Mouse (Mus musculus) forebrain, embryonic 12.5 days (tissue): ENCODE results near the gene Tnfsf4. TPM values are rescaled to one million over a fixed set of nuclear protein-coding genes. Genes with fewer than 3 reads are reported as not detected.

Experiments used
- ATAC-seq: fragments of 200-750 bp; cut with Nextera tagmentation; 2 replicates; pipeline ENCODE4 v1.8.0; 2017; ENCODE audit warnings: moderate TSS enrichment; ENCODE audit not compliant: low FRiP score
- H3K27ac ChIP-seq: fragments of 300-500 bp; sonication (generic); 2 replicates; pipeline ENCODE4 v1.5.1; 2016; ENCODE audit warnings: mild to moderate bottlenecking
- H3K27me3 ChIP-seq: fragments of 300-500 bp; sonication (generic); 2 replicates; pipeline ENCODE4 v1.6.1; 2016; ENCODE audit warnings: mild to moderate bottlenecking
- H3K36me3 ChIP-seq: fragments of 300-500 bp; sonication (generic); replicated peaks from 2 replicates; pipeline ENCODE4 v1.6.1; 2016; ENCODE audit warnings: mild to moderate bottlenecking
- H3K4me1 ChIP-seq: fragments of 300-500 bp; sonication (generic); 2 replicates; pipeline ENCODE4 v1.6.1; 2016
- H3K4me2 ChIP-seq: fragments of 300-500 bp; sonication (generic); 2 replicates; pipeline ENCODE4 v1.6.1; 2016; ENCODE audit warnings: mild to moderate bottlenecking, moderate library complexity
- H3K4me3 ChIP-seq: fragments of 300-500 bp; sonication (generic); replicated peaks from 2 replicates; pipeline ENCODE4 v1.5.1; 2016; ENCODE audit warnings: mild to moderate bottlenecking
- H3K9ac ChIP-seq: fragments of 300-500 bp; sonication (generic); 2 replicates; pipeline ENCODE4 v1.6.1; 2016; ENCODE audit warnings: mild to moderate bottlenecking
- H3K9me3 ChIP-seq: fragments of 300-500 bp; sonication (generic); 2 replicates; pipeline ENCODE4 v1.6.1; 2016
- WGBS: fragments of 180-500 bp; shearing (Covaris S2); methylation state at CpG from one replicate; pipeline ENCODE4 v1.1.7; 2016; 5-methylcytosine and 5-hydroxymethylcytosine counted together
- polyA plus RNA-seq: library from polyadenylated mRNA; unstranded; fragments of >200 nt; fragmentation: Nextera tagmentation; extraction: Ambion mirVana; gene quantifications from 2 replicates; pipeline ENCODE4 v1.2.1, GENCODE M21; 2016

The Tnfsf4 gene
- polyA plus RNA-seq: not detected in 2 replicates

DNA sequence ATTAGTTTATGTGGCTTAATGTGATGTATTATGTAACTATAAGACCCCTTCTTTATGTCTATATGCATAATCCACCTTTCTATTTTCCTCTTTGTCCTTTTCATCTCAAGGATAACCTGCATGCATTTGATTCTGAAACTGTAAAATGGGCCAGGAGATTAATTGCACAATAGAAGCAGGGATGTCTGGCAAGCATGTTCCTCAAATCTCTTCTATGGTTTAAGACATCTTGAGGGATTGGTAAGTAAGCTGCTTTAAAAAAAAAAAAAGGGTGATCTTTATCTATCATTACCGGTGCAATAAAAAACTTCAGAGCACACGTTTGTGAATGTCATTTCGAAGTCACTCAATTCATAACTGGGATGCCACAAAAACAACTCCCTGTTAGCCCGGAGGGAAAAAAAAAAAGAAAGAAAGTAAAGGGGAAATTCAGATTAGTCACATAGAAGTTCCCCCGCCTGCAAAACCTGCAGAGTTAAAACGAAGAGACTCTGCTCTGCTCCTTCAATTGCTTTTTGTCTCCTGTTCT, at the start of gene Tnfsf4:
Gene Tnfsf4 (plus strand): TSS at position 479 of the 529 bp plus-strand sequence.
- no peaks in the 10 kb centered on the region for H3K9me3 ChIP-seq
- no peaks in the 10 kb centered on the region for H3K27me3 ChIP-seq
- H3K4me3 ChIP-seq: no peak within 1 kb of the TSS
- no peak within 1 kb of the TSS for H3K9ac ChIP-seq
- WGBS: 77% methylated on average over 6 of the region's 6 CpGs
- no peak within 1 kb of the TSS for H3K27ac ChIP-seq
- ATAC-seq: no peak
- H3K36me3 ChIP-seq: no peaks in the 10 kb centered on the region
- H3K4me1 ChIP-seq: no peaks in the 10 kb centered on the region
- no peak within 1 kb of the TSS for H3K4me2 ChIP-seq

DNA sequence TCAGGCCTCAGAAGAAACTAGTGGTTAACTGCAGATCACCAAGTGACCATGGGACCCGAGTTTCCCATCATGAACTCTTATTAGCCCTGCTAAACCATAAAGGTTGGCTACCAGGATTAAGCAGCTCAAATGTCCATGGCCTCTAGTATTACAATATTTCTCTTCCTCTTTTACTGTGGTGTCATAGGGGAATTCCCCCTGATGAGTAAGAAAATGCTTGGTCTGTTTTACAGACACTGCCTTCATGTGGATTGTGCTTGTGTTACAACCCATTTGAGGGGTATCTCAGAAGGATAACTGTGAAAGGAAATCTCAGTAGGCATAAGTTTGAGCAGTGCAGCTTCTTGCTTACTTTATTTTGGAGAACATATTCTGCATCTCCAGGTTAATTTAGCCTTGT, 44.2 kb upstream of the Tnfsf4 start:
- ATAC-seq: no peak
- Histone ChIP-seq H3K9me3 (no peaks in the 10 kb centered on the region), H3K27ac (no peak overlapping the region), H3K27me3 (no peaks in the 10 kb centered on the region), H3K4me3 (no peak overlapping the region), H3K36me3 (no peaks in the 10 kb centered on the region), H3K9ac (no peak overlapping the region), H3K4me1 (no peaks in the 10 kb centered on the region), H3K4me2 (no peak overlapping the region)
- WGBS: 78% methylated on average over 1 of the region's 1 CpGs

DNA sequence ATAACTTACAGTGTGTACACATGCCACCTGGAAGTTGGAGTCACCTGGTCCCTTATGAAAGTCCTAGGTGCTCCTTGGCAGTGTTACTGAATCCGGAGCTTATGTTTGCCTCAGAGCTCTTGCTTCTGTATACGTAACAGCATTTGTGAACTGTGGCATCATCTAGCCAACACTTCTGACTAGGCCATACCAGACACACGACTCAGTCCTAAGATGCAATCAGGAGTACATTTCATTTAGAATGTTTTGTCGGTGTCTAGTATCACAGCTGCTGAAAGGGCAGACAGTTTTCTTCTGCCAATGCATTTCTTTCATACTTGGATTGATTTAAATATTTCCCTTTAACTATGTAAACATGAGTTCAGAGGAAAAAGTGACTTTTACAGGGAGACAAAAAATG, 30.2 kb upstream of the Tnfsf4 start:
- Histone ChIP-seq H3K27ac (no peak overlapping the region), H3K9ac (no peak overlapping the region), H3K4me1 (no peaks in the 10 kb centered on the region), H3K4me3 (no peak overlapping the region), H3K4me2 (no peak overlapping the region), H3K27me3 (no peaks in the 10 kb centered on the region), H3K36me3 (no peaks in the 10 kb centered on the region), H3K9me3 (no peaks in the 10 kb centered on the region)
- WGBS: 93% methylated on average over 4 of the region's 4 CpGs
- no peak for ATAC-seq

DNA sequence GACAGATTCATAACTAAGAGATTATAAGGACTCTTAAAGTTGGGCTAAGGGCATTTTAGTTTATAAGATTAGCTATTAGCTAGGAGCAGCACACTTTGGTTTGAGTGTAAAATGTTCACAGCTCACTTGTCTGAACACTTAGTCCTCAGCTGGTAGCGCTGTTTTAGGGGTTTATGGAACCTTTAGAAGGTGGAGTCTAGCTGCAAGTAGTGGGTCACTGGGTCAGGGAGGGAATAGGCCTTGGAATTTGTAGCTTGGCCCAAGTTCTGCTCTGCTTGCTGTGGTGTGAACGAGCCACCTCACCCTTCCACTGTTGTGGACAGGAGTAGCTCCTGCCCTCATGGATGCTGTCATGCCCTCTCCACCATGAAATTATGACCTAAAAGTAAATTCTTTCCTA, 23.3 kb upstream of the Tnfsf4 start:
- Histone ChIP-seq H3K27ac (no peak overlapping the region), H3K9ac (no peak overlapping the region), H3K4me1 (no peaks in the 10 kb centered on the region), H3K27me3 (no peaks in the 10 kb centered on the region), H3K4me2 (no peak overlapping the region), H3K4me3 (no peak overlapping the region), H3K36me3 (no peaks in the 10 kb centered on the region), H3K9me3 (no peaks in the 10 kb centered on the region)
- ATAC-seq: no peak
- WGBS: 86% methylated on average over 2 of the region's 2 CpGs

DNA sequence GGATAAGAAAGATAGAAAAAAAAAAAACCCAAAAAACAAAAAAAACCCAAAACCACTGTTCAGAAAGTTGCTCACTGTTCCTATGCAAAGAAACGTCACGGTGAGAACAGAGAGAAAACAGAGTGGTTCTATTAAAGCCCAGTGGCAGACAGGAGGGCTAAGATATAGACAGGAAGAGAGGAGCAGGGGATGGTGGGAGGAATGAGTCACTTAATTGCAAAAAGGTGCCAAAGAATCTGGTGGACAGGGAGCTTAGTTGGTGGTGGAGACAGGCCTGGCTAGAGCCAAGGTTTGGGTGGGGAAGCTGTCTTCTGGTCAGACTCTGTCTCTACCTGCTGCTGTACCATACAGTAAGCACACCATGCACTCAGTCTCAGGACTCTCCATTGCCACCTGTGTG, 19.3 kb upstream of the Tnfsf4 start:
- no peak for ATAC-seq
- 82% methylated on average over 2 of the region's 2 CpGs for WGBS
- Histone ChIP-seq H3K36me3 (no peaks in the 10 kb centered on the region), H3K27ac (no peak overlapping the region), H3K4me1 (peaks cover 11% of the 10 kb centered on the region), H3K9ac (no peak overlapping the region), H3K4me2 (no peak overlapping the region), H3K9me3 (no peaks in the 10 kb centered on the region), H3K4me3 (no peak overlapping the region), H3K27me3 (no peaks in the 10 kb centered on the region)

DNA sequence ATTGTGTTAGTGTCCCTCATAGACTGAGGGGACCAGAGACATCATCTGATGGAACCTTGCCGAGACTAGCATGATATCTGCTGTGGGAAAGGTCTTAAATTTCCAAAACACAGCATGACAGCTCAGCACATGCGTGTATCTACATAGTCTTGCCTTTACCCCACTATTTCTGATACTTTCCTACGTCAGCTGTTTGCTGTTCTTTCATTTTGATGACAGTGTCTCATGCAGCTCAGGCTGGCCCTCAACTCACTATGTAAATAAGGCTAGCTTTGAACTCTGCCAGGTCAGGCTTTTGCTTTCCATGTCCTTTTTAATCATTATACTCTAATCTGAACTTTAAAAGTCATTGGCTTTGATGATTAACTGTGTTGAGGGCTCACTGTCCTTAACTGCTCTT, 16.6 kb upstream of the Tnfsf4 start:
- no peak overlapping the region for H3K4me3 ChIP-seq
- H3K27ac ChIP-seq: no peak overlapping the region
- 84% methylated on average over 3 of the region's 3 CpGs for WGBS
- no peaks in the 10 kb centered on the region for H3K27me3 ChIP-seq
- H3K9me3 ChIP-seq: no peaks in the 10 kb centered on the region
- no peak overlapping the region for H3K9ac ChIP-seq
- no peak for ATAC-seq
- H3K4me1 ChIP-seq: peaks cover 11% of the 10 kb centered on the region
- H3K4me2 ChIP-seq: no peak overlapping the region
- no peaks in the 10 kb centered on the region for H3K36me3 ChIP-seq

DNA sequence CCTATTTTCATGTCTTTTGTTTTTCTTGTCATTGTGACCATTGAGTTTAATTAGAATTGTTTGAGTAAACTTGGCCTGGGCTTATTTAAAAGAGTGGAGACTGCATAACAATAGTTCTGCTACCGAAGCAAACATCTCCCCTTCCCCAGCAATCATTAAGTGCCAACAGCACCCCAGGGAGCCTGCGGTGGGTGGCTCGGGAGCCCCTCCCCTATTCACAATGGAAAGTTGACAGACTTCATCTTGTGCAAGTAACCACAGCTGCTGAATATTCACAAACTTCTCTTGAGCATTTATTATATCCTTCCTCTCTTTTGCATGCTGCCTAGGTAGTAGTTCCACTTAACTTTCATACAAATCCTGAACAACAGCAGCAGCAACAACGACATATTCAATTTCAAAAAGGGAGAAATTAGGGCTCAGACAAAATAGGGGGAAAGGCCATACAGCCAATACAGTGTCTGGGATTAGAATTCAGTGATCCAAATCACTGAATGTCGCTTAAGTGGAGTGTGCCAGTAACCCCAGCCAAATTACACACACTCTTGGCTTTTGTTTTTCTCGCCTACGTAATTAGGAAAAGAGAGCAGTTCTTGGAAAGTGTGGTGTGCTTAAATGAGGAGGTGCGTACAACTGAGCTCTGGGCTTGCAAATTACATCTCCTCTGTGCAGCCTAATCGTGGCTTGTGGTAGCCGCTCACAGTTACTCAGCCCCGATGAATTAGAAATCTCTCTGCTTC, 15.4 kb upstream of the Tnfsf4 start:
- Histone ChIP-seq H3K4me2 (peak overlapping the region; percentile 8; the same call in 1 of the 2 replicates), H3K27me3 (no peaks in the 10 kb centered on the region), H3K4me1 (peaks cover 11% of the 10 kb centered on the region), H3K4me3 (no peak overlapping the region), H3K9ac (no peak overlapping the region), H3K36me3 (no peaks in the 10 kb centered on the region), H3K27ac (no peak overlapping the region), H3K9me3 (no peaks in the 10 kb centered on the region)
- WGBS: 9% methylated on average over 11 of the region's 11 CpGs
- peak; percentile 85; the same call in 1 of the 2 replicates for ATAC-seq

DNA sequence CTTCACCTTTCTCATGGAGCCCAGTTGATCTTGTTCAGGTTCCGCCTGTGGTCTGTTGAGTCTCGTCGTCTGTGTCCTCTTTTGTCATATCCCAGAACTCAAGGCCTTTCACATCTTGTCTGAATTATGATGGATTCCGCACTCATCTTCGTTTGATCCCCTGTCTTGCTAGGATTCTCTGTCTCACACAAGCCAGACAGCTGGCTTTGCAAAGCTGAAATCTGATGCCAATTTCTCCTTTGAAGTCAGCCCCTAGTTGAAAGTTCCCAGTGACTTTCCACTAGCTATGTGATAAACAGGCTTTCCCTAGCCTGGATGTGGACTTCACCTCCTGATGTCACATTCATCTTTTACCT, 14.8 kb upstream of the Tnfsf4 start:
- Histone ChIP-seq H3K27ac (no peak overlapping the region), H3K4me1 (peaks cover 11% of the 10 kb centered on the region), H3K27me3 (no peaks in the 10 kb centered on the region), H3K9ac (no peak overlapping the region), H3K4me3 (no peak overlapping the region), H3K9me3 (no peaks in the 10 kb centered on the region), H3K4me2 (peak overlapping the region; percentile 8; the same call in 1 of the 2 replicates), H3K36me3 (no peaks in the 10 kb centered on the region)
- WGBS: 37% methylated on average over 5 of the region's 5 CpGs
- ATAC-seq: no peak

DNA sequence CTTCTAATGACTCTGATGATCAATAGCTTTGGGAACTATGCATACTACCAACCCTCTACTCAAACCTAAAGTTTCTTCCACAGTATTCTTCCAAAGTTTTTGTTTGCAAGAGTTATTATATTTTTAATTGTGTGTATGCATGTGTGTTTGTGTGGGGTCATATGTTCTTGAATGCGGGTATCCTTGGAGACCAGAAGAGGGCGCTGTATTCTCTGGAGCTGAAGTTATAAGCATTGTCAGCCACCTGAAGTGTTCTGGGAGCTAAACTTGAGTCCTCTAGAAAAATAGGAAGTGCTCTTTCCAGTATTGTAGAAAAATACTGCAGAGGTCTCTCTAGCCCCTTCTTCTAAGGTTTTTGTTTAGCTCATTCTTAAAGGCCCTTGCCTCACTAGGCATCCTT, 5.1 kb upstream of the Tnfsf4 start:
- ATAC-seq: no peak
- no peaks in the 10 kb centered on the region for H3K36me3 ChIP-seq
- no peak overlapping the region for H3K4me2 ChIP-seq

DNA sequence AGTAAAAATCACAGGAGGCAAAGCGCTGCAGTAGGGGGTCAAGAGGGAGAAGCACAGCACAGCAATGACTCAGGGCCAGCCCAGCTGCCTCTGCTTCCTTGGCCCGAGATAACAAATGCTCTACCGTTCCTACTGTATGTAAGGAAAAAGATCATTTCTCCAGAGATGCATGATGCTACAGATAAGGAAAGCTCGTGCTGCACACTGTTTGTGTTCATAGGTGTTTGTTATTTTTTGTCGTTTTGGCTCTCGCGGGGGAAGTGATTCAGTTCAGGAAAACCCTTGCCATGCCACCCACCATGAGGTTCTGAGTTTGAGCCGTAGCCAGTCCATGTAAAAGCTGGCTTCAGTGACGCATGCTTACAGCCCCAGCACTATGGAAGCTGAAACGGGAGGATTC, 2.3 kb upstream of the Tnfsf4 start:
- Histone ChIP-seq H3K4me1 (no peaks in the 10 kb centered on the region), H3K36me3 (no peaks in the 10 kb centered on the region), H3K27ac (no peak overlapping the region), H3K9me3 (no peaks in the 10 kb centered on the region), H3K9ac (no peak overlapping the region), H3K4me3 (no peak overlapping the region), H3K27me3 (no peaks in the 10 kb centered on the region), H3K4me2 (no peak overlapping the region)
- 91% methylated on average over 10 of the region's 10 CpGs for WGBS
- no peak for ATAC-seq

More for the DNA sequence above, 5.1 kb upstream of the Tnfsf4 start:
- Histone ChIP-seq H3K9ac (no peak overlapping the region), H3K4me3 (no peak overlapping the region), H3K9me3 (no peaks in the 10 kb centered on the region), H3K4me1 (no peaks in the 10 kb centered on the region), H3K27ac (no peak overlapping the region), H3K27me3 (no peaks in the 10 kb centered on the region)
- 70% methylated on average over 2 of the region's 2 CpGs for WGBS

DNA sequence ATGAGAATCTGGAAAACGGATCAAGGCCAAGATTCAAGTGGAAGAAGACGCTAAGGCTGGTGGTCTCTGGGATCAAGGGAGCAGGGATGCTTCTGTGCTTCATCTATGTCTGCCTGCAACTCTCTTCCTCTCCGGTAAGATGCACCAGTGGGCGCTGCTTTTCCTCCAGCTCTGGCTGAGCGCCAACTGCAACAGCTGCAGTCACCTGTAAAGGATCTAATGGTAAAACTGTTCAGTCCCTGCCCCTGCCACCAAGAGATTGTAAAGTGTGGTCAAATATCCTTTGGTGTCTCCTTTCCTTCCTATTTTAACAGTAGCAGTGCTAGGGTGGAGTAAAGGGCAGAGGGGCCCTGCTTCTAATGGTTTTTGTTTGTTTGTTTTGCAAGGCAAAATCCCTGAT, 401 bp downstream of the Tnfsf4 start:
- H3K4me1 ChIP-seq: no peaks in the 10 kb centered on the region
- no peak overlapping the region for H3K4me2 ChIP-seq
- H3K36me3 ChIP-seq: no peaks in the 10 kb centered on the region
- no peaks in the 10 kb centered on the region for H3K27me3 ChIP-seq
- no peak for ATAC-seq
- no peak overlapping the region for H3K27ac ChIP-seq
- H3K4me3 ChIP-seq: no peak overlapping the region
- H3K9me3 ChIP-seq: no peaks in the 10 kb centered on the region
- H3K9ac ChIP-seq: no peak overlapping the region
- WGBS: 79% methylated on average over 5 of the region's 5 CpGs

DNA sequence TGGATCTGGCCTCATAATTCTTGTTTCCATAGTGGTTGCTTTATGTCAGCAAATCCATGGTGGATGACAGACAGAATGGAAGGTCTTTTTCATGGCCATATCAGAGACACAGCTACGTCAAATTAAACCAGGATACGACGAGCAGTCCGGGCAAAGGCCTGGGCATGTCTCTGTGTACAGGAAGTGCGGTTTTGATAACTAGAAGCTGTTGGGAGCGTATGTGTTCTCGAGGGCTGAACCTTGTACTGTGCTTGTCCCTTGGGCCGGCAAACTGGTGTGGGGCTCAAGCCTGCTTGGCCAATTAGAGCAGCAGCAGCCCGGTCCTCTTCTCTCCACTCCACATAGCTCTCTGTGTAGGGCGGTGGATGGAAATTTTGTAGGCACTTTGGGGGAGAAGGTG, 1.1 kb downstream of the Tnfsf4 start:
- Histone ChIP-seq H3K4me3 (no peak overlapping the region), H3K4me1 (no peaks in the 10 kb centered on the region), H3K36me3 (no peaks in the 10 kb centered on the region), H3K27ac (no peak overlapping the region), H3K9ac (no peak overlapping the region), H3K27me3 (no peaks in the 10 kb centered on the region), H3K4me2 (no peak overlapping the region), H3K9me3 (no peaks in the 10 kb centered on the region)
- 89% methylated on average over 10 of the region's 10 CpGs for WGBS
- no peak for ATAC-seq

DNA sequence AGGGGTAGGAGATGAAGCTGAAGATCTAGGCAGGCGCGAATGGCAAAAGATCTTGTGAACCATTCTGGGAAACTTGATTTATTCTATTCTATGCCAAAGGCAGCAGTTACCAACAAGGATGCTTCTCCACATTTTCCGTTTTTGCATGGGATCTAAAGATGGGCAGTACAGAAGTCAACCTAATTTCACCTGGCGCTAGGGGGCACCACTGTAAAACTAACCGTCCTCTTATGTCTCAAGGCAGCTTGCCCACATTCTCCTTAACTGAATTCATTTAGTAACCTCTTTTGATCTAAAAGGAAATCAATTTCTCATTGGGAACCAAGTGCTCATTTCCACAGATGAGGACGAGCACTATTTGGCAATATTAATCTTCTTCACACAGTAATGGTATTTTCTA, 4.9 kb downstream of the Tnfsf4 start:
- H3K27ac ChIP-seq: no peak overlapping the region
- no peak overlapping the region for H3K4me3 ChIP-seq
- H3K9ac ChIP-seq: no peak overlapping the region
- H3K4me1 ChIP-seq: 0 out of 2 replicates have a peak, but pooled peaks cover 4% of the 10 kb centered on the region
- no peak overlapping the region for H3K4me2 ChIP-seq
- WGBS: 24% methylated on average over 6 of the region's 6 CpGs
- H3K36me3 ChIP-seq: no peaks in the 10 kb centered on the region
- no peaks in the 10 kb centered on the region for H3K9me3 ChIP-seq
- no peaks in the 10 kb centered on the region for H3K27me3 ChIP-seq
- ATAC-seq: peak; percentile 76
